Mouse (Mus musculus) lung, postnatal 36 days (tissue): ENCODE results near the gene Erbb4.
A peak's percentile ranks its signal among the peaks of the same experiment; 100 is the strongest.

Experiments
- DNase-seq: peaks from one replicate; pipeline ENCODE4 v3.0.0; 2022; ENCODE audit warnings: mixed read lengths

Gene Erbb4

DNA sequence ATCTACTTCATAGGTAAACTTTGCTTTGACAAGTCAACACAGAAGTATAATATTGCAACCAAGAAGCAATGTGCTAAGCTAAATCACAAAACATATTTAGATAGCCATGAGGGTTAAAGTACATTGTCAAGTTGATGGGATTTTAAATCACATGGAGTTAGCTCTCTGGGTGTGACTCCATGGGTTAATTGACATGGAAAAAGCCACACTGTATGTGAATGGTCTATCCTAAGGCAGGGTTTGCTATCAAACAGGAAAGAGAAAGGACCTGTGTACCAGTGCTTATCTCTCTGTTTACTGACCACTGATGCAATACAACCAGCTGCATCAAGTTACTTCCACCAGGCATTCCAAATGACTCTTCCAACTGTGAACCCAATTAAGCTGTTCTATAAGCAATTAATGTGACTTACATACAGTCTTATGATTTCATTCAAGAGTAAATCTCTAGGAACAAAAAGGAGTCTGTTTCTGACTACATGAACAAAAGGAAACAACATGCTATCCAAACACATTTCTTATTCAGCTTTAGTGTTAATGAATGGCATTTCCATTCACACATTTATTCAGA, 641.4 kb downstream of the Erbb4 start:
- DNase-seq: no peak

DNA sequence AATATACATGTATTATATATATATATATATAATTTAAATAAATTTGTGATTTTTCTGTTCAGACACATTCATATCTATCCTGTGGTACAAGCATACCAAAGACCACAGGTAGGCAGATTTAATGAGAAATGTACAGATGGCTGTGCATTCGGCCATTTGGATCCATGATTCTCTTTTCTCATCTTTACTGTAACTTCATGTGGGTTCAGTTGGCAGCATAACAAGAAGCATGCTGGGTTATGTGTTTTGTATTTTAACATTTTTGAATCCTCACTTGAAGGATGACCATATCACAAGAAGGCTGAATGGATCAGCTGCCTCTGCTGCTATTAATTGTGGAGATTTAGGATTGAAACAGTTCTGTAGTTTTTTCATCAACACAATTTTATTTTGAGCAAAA, 656.6 kb downstream of the Erbb4 start:
- no peak for DNase-seq

DNA sequence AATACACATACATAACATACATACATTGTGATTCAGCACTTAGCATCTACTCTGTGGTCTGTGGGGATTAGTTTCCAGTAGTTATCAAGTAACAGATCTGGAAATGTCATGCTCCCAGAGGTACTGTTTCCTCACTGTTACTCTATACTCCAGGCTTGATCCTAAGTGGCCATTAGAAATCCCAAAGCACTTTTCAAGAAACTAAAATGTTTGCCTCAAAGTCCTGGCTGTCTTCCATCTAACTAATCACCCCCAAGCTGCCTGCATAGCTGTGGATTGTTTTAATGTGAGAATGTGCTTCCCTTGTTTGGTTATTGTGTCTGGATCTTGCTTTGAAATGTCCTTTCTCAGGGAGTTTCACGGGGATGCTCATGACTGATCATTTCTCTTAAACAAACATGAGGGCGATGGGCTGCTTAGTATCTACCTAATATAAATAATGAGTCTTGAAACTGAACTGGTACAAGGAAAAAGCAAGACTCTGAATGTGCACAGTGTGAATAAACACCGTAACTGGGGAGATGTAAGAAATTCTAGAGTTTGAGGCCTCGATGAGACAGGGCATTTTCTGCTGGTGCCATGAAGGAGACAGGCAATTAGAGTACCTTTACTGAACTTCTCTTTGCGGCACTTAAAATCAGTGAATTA, 683.4 kb downstream of the Erbb4 start:
- no peak for DNase-seq

DNA sequence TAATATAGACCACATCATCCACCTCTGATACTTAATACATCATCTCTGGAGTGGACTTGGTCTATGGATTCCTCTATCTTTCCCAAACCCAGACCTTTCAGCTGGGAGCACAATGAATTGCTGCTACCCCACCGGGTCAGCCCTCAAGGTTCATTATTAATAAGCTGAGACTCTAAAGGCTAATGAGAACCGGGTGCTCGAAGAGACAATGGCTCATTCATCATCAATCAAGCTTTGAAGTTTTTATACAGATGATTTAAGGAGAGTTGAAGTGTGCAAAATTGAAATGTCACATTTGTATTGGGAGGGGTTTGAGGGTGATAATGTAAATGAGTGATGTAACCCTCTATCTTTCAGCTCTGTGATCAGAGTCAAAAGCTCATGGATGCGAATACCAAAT, 706.7 kb downstream of the Erbb4 start:
- DNase-seq: no peak

DNA sequence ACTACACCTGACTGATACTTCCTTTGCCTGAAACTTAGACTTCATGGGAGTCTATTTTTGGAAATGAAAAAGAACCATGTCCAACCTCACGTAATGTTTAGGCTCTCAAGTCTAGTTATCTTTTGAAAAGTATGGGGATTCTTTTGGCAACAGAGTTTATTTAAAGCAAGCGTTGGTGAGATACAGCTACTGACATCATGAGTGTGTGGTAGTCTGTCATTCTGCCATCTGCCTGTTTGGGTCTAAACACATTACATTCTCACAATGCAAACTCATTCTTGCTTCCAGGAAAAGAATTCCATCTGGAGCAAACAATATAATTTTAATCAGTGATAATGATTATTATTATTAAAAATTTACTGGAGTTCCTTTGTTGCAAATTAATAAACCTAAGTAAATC, 736.3 kb downstream of the Erbb4 start:
- no peak for DNase-seq

DNA sequence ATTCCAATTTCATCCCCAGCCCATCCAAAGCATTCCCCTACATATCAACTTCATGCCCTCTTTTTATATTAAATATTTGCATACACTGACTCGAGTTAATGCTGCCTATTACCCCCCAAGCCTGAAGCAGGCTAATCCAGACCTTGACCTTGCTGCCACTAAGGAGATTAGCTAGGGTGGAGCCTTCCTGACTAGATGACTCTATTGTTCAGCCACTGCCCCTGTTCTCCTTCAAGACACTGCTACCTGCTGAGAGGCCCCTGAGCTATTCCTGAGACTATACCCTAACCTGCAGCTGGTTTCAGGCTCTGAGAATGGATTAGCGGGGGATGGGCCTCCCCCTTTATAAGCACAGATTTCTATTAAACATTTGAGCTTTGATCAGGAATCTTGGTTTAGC, 774.1 kb downstream of the Erbb4 start:
- DNase-seq: no peak

DNA sequence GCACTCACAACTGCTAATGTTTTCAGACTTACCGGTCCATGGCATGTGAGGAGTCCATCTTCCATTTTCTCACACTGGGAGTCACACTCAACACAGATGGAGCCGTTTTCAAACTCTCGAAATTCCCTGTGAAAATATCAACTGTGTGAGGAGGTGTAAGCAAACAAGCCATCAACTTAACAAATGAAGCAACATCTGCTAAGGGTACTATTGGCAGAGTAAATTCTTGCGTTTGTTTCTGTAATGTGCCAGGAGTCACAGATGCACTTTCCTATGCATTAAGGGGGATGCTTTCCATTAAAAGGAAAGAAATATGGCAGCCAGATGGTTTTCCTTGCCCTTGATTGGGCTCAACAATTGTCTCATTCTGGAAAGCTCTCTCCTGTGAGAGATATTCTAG, 802.0 kb downstream of the Erbb4 start:
- no peak for DNase-seq

DNA sequence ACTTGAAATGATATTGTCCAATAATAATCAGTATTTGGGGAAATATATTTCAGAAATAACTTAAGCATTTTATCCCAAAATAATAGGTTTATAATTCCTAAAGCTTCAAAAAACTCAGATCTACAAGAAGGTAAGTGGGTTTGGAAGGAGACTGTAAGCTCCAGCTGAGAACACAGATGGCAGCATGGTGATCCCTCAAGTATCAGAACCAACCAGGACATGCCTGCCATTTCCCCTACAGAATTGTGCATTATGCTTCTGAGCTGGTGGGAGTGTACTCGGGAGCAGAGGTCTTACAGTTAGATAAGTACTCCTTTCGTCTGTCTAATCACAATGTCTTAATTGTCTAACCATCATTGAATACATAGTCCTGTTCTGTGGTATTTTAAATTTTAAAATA, 823.4 kb downstream of the Erbb4 start:
- no peak for DNase-seq

DNA sequence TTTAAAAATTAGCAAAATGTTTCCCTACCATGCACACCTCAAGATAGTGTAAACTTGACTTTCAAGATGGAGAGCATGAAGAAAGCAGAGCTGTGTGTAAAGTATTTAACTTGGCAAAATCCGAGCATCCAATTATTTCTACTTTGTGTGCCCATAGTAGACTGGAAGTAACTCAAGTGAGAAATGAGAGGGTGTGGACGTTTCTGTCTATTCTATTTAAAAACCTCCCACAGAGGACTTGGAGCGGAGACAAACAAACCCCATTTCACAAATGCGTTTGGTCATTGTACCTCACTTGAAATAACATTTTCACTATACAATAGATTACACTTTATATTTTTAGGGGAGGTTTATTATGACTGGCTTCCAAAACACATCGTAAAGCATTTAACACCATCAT, 832.0 kb downstream of the Erbb4 start:
- DNase-seq: no peak

DNA sequence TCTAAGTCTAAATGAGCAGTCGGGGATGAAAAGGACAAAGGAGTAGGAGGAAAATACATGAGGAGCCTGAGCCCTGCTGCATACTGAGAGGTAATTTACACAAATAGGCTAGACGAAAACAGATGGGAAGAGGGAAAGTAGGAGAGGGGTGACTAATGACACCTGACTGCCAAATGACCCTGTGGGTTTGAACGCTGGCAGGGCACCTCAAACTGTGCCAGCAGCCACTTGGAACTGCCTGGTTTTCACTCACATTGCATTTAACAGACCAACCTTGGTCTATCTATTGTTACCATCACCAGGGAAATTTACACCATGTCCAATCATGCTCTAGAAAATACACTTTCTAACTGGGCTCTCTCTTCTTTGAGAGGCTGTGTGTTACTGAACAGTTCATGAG, 929.3 kb downstream of the Erbb4 start:
- DNase-seq: no peak

DNA sequence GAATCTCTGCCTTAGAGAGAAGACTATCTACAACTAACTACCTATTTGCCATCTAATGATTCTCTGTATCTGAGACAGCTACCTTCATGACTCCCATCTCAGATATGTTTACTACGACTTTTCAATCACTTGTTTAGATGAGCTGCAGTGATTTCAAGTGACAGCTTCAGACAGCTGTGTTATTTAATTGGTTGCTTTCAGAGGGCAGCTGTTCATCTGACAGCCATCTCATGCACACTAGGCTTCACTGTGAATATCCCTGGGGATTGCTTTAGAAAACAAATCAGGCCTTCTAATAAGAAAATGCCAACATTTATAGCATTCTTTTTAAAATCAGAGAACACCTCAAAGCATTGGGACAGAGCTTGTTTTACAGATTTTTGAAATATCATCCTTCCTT, 952.6 kb downstream of the Erbb4 start:
- no peak for DNase-seq

DNA sequence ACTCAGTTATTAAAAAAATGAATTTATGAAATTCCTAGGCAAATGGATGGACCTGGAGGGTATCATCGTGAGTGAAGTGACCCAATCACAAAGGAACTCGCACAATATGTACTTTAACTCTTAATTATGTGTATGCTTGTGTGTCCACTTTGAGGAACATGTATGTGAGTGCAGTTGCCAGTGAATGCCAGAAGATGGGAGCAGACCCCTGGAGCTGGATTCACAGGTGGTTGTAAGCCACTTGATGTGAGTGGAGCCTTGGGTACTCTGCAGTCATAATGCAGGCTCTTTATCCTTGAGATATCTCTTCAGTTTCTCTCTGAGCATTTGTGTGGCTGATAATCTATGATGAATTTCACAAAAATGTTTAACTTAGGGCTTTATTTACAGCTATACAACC, 957.3 kb downstream of the Erbb4 start:
- DNase-seq: no peak

DNA sequence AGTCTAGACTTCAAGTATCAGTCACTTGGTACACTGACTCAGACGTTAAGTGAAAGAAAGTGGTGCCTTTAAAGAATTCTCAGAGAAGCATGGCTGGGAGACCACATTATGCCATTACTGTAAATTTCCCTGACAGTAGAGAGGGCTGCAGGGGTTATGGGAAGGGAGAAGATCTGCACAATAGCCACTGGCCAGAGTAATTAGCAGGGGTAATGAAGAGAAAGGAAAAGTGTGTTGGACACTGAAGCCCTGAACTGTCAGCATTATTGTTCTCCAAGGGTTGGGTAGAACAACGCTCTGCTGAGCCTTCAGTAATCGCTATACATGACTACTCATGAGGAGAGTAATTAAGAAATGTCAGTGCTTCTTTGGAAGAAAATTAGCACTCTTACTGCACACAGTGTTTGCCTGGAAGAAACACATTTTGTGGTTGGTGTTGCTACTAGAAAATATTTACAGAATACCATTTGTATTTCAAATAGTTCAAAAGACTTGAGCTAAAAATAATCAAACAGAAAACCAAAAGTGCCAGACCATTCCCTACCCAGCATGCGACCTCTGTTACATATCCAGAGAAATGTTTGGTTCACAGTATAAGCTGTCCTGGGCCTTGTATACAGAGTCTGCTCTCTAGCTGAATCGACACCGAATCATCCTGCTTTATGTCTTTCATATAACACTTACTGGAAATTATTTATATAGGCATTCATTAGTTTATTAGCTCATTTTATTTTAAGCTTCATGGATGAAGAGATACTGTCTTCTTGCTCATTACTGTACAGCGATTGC, 965.1 kb downstream of the Erbb4 start:
- DNase-seq: no peak

DNA sequence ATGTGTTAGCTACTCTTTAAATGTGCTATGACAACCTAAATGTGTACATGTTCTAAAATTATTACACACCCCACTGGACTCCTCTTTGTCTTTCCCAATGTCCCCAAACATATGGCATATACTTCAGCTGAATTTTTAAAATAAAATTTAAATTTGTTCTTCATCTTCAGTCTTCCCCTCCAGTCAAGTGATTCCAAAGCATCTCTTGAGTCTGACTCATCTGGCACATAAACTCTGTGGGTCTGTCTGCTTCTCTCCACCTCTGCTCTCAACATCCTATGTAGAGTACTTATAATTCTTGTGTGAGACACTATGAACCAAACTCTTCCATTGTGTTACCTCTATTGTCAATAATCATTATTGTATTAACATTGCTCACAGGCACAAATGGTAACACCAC, 972.9 kb downstream of the Erbb4 start:
- no peak for DNase-seq

DNA sequence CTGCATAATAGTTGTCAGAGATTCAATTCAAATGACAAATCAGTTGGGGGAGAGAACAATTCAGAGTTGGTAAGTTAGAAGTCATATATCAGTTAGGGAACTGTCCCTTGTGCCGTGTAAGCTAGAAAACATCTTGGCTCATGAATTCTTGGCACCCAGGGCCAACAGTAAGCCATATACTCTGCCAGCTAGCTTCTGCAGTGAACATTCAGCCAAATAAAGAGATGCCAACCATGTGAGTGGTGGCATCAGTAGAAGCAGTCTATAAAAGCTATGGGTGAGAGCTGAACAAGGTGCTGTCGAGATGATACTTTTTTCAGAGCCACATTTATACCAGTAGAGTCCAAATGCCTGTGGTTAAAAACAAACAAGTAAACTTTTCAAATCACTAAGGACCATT, 973.4 kb downstream of the Erbb4 start:
- no peak for DNase-seq

DNA sequence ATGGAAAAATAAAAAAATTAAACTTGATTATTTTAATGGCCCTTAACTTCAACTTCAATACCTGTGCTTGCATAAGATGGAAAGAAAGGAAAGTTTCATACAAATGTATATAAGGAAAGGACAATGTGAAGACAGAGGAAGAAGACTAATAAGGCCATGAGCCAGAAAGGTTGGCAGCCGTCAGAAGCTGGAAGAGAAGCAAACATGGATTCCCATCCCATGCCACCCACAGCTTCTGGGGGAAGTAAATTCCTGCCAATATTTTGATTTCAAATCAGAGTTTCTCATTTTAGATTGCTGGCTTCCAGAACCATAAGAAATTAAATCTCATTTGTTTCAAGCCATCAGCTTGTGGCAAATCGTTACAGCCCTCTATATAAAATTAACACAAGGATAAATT, 984.3 kb downstream of the Erbb4 start:
- no peak for DNase-seq

DNA sequence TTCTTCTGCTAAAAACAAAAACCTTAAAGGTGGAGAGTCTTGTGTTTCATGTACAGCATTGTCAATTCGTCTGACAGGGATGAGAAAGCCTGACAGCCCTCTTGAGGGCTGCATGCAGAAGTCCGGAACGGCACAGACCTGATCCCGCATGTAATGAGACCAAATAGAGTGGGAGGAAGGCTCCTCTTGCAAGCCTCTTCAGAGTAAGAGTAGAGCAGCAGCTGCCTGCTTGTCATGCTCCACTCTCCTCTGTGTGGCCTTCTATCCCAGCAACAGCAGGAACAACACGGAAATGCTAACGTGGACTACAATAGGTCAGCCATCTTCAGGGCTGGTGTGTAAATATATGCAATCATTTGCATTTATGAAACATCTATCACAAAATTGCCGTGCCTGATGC, 987.5 kb downstream of the Erbb4 start:
- no peak for DNase-seq

DNA sequence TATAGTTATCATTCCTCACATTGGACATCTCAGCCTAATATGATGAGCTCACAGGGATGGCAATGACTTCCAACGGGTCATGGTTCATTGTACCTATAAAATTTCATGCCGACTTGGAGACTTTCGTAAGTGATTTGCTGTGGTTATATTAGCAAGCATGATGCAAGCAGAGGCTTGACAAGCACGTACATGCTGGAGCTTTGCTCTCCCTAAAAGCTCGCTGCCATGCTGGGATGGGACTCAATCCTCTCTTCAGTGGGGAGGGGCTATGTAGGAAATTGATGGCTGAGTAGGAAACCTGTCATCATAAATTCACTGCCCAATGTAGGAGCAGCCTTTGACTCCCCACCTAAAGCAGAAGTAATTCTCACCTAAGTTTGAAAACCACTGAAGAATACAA, 992.1 kb downstream of the Erbb4 start:
- DNase-seq: no peak

DNA sequence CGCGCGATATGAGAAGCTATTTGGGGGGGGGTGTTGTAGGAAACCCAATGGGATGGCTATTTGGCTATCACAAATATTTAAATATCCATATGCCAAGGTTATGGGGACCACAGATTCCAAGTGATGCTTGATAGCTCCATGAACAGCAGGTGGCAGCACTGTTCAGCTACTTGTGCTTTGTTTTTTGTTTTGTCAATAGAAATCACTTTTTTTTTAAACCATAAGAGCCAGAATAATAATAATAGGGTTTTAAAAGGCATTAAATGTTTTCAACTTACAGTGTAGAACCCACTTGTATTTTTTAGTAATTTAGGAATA, 1001.4 kb downstream of the Erbb4 start:
- peak; percentile 38 for DNase-seq

DNA sequence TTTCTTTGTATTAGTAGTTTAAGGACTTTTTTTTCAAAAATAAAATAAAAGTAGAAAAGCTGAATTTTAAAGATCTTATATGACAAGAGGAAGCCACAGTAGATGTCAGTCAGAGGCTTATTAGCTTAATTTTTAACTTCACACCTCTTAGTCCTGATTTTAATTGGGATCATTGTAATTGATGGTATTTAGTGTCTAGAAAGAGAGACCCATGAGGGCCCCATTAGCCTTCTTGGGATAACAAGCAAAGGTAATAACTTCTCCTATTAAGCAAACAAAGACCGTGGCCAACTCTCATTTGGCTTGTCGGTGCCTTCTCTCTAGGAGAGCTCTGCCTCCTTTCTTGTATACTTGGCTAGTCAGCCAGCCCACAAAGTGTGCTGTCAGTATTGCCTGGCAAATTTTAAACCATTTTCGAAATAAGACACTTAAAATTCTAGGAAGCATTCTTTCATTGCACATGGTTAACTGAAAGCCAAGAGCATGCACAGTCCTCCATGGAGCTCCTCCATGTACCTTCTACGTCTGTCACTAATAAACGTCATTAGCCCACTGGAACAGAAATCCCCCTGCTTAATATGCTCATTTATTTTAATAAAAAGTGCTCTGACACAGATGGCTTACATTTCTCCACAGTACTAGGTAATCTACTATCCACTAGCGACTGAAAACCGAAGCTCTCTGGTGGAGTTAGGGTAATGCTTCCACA, 1001.9 kb downstream of the Erbb4 start:
- no peak for DNase-seq

DNA sequence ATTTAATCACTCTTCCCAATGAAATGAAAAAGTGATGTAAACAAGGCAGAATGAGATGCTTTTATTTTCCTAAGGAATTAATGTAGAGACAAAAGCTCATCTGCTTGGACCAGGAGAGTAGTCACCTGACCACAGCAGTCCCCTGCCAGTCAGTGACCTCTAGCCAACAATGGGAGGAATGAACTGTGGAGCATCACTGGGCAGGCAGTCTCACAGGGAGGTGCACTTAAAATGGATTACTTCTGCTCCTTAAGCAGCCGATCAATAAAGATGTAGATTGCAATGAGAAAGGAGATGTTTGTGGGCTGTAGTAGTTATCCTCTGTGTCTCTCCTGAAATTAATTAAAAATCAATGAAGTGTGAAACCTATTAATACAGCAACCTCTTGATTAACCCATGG, 1018.2 kb downstream of the Erbb4 start:
- DNase-seq: no peak

DNA sequence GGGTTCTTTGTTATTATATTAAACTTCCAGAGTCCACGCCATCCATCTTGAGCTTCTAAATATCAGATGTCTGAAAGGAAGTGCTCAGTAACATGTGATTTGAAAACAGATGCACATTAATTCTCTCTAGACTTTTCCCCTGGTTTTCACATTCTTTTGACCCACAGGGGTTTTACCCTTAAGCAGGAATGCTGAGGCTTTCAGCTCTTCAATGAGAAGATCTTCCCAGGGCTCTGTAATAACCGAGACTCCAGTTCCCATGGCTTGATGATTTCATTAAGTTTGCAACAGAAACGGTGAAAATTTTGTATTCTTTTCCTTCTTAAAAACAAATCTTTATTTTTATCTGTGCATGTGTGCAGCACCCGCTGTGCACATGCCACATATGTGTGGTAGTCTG, 1051.4 kb downstream of the Erbb4 start:
- no peak for DNase-seq

DNA sequence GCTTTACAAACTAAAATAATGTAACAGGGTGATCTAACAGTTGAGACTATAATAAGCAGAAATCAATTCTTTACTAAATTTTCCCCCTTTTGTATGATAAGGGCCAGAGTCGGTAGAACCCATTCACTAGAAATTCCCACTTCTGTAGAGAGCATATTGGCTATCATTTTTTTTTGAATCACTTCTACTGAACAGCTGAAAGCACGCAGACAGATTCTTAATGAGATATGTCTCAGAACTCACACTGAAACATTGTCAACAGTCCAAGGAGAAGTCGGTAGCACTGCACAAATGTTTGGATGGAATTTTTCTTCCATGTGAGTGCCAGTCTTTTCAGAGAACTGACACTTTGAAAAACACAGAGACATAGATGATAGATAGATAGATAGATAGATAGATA, 1053.1 kb downstream of the Erbb4 start:
- DNase-seq: no peak

DNA sequence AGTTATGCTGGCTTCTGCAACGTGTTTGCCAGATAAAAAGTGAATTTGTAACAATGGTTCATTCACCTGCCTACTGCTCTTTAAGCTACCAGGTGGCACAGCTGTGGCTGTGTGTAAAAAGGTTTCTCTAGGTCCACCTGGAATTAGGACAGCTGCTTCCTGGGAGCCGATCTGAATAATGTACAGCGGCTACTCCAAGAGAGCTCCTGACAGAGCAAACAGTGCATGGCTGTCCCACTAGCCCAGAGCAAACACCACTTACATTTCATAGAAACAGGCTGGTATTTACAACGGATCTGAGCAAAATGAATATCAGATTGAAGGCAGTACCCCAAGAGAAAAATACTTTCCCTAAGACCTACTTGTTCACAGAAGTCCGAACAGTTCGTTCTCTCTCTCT, 1058.0 kb downstream of the Erbb4 start:
- DNase-seq: no peak
